Mouse (Mus musculus): ENCODE results near the gene Nrde2. TPM values are rescaled to one million over a fixed set of nuclear protein-coding genes. Genes with fewer than 3 reads are reported as not detected.
A peak's percentile ranks its signal among the peaks of the same experiment; 100 is the strongest.

Nrde2 gene
- polyA plus RNA-seq, 2 experiments: 3.6 to 4.1 TPM

- peak; percentile 81 to 89 (median 87) for DNase-seq (ENCODE audit: low read depth in 3 of 3, low spot score in 3 of 3)
- Histone ChIP-seq H3K36me3 (replicated peaks; ENCODE audit: control insufficient read depth, insufficient read depth, low read depth) (peaks cover 16% of the 10 kb centered on the region), H3K4me1 (replicated peaks; ENCODE audit: control insufficient read depth in 2 of 2, insufficient read depth in 2 of 2, low read length in 1 of 2) (peaks cover 4 to 6% of the 10 kb centered on the region in 2 experiments; a peak in 3 of 4 replicates), H3K4me2 (ENCODE audit: low read depth) (peak within 1 kb of the TSS; percentile 95), H3K27me3 (ENCODE audit: control insufficient read depth, insufficient read depth, low read length) (no peaks in the 10 kb centered on the region), H3K4me3 (ENCODE audit: insufficient read depth in 1 of 2, low read depth in 2 of 2, low read length in 2 of 2) (peak within 1 kb of the TSS; percentile 76 to 95), H3K9ac (replicated peaks) (peak within 1 kb of the TSS; percentile 90), H3K9me3 (ENCODE audit: control insufficient read depth, low read length) (no peaks in the 10 kb centered on the region), H3K27ac (peak within 1 kb of the TSS; percentile 81)
- WGBS (ENCODE audit: insufficient replicate concordance): under 1% methylated on average over 58 of the region's 58 CpGs
- TF ChIP-seq CTCF (IDR thresholded peaks at IDR 0.05; ENCODE audit: low read depth) (peak; percentile 15), EP300 (IDR thresholded peaks at IDR 0.05; ENCODE audit: low read depth) (no peak)
- ATAC-seq (ENCODE audit: insufficient read depth): peak; percentile 81
These were observed 39.7 kb upstream of the Nrde2 start, which contains the start of gene Calm1 for GRCm38 (mm10) chr12:100198967-100199660. Calm1 (plus strand) TSS chr12:100199435.

GRCm38 (mm10) chr12:100196786-100197185, 37.3 kb upstream of the Nrde2 start:
- 61% methylated on average over 7 of the region's 7 CpGs for WGBS (ENCODE audit: insufficient replicate concordance)
- no peak overlapping the region for H3K9ac ChIP-seq (replicated peaks)
- H3K27me3 ChIP-seq (ENCODE audit: control insufficient read depth, insufficient read depth, low read length): no peaks in the 10 kb centered on the region
- H3K4me3 ChIP-seq (ENCODE audit: insufficient read depth in 1 of 2, low read depth in 2 of 2, low read length in 2 of 2): no peak overlapping the region
- peaks cover 4% of the 10 kb centered on the region in 2 experiments; a peak in 3 of 4 replicates for H3K4me1 ChIP-seq (replicated peaks; ENCODE audit: control insufficient read depth in 2 of 2, insufficient read depth in 2 of 2, low read length in 1 of 2)
- H3K27ac ChIP-seq: no peak overlapping the region
- no peak for TF ChIP-seq EP300 (IDR thresholded peaks at IDR 0.05; ENCODE audit: low read depth)
- TF ChIP-seq CTCF (IDR thresholded peaks at IDR 0.05; ENCODE audit: low read depth): no peak
- ATAC-seq (ENCODE audit: insufficient read depth) (no peak), DNase-seq (ENCODE audit: low read depth in 3 of 3, low spot score in 3 of 3) (no peak)
- no peaks in the 10 kb centered on the region for H3K9me3 ChIP-seq (ENCODE audit: control insufficient read depth, low read length)
- no peaks in the 10 kb centered on the region for H3K36me3 ChIP-seq (replicated peaks; ENCODE audit: control insufficient read depth, insufficient read depth, low read depth)
- no peak overlapping the region for H3K4me2 ChIP-seq (ENCODE audit: low read depth)

GRCm38 (mm10) chr12:100194181-100194580, 34.7 kb upstream of the Nrde2 start:
- H3K27me3 ChIP-seq (ENCODE audit: control insufficient read depth, insufficient read depth, low read length): no peaks in the 10 kb centered on the region
- no peak overlapping the region for H3K4me2 ChIP-seq (ENCODE audit: low read depth)
- no peak overlapping the region for H3K9ac ChIP-seq (replicated peaks)
- TF ChIP-seq EP300 (IDR thresholded peaks at IDR 0.05; ENCODE audit: low read depth) (no peak), CTCF (IDR thresholded peaks at IDR 0.05; ENCODE audit: low read depth) (no peak)
- H3K36me3 ChIP-seq (replicated peaks; ENCODE audit: control insufficient read depth, insufficient read depth, low read depth): no peaks in the 10 kb centered on the region
- no peak overlapping the region for H3K4me3 ChIP-seq (ENCODE audit: insufficient read depth in 1 of 2, low read depth in 2 of 2, low read length in 2 of 2)
- H3K4me1 ChIP-seq (replicated peaks; ENCODE audit: control insufficient read depth in 2 of 2, insufficient read depth in 2 of 2, low read length in 1 of 2): peaks cover 0 to 6% of the 10 kb centered on the region in 2 experiments; a peak in 2 of 4 replicates
- no peaks in the 10 kb centered on the region for H3K9me3 ChIP-seq (ENCODE audit: control insufficient read depth, low read length)
- 67% methylated on average over 1 of the region's 1 CpGs for WGBS (ENCODE audit: insufficient replicate concordance)
- DNase-seq (ENCODE audit: low read depth in 3 of 3, low spot score in 3 of 3) (no peak), ATAC-seq (ENCODE audit: insufficient read depth) (no peak)
- H3K27ac ChIP-seq: no peak overlapping the region

GRCm38 (mm10) chr12:100190802-100191201, 31.3 kb upstream of the Nrde2 start:
- Histone ChIP-seq H3K36me3 (replicated peaks; ENCODE audit: control insufficient read depth, insufficient read depth, low read depth) (no peaks in the 10 kb centered on the region), H3K9me3 (ENCODE audit: control insufficient read depth, low read length) (no peaks in the 10 kb centered on the region), H3K9ac (replicated peaks) (no peak overlapping the region), H3K27ac (no peak overlapping the region), H3K4me1 (replicated peaks; ENCODE audit: control insufficient read depth in 2 of 2, insufficient read depth in 2 of 2, low read length in 1 of 2) (peaks cover 10 to 23% of the 10 kb centered on the region in 2 experiments), H3K27me3 (ENCODE audit: control insufficient read depth, insufficient read depth, low read length) (no peaks in the 10 kb centered on the region), H3K4me2 (ENCODE audit: low read depth) (no peak overlapping the region), H3K4me3 (ENCODE audit: insufficient read depth in 1 of 2, low read depth in 2 of 2, low read length in 2 of 2) (no peak overlapping the region)
- 60% methylated on average over 6 of the region's 6 CpGs for WGBS (ENCODE audit: insufficient replicate concordance)
- ATAC-seq (ENCODE audit: insufficient read depth) (no peak), DNase-seq (ENCODE audit: low read depth in 3 of 3, low spot score in 3 of 3) (no peak)
- TF ChIP-seq EP300 (IDR thresholded peaks at IDR 0.05; ENCODE audit: low read depth) (no peak), CTCF (IDR thresholded peaks at IDR 0.05; ENCODE audit: low read depth) (no peak)

DNA sequence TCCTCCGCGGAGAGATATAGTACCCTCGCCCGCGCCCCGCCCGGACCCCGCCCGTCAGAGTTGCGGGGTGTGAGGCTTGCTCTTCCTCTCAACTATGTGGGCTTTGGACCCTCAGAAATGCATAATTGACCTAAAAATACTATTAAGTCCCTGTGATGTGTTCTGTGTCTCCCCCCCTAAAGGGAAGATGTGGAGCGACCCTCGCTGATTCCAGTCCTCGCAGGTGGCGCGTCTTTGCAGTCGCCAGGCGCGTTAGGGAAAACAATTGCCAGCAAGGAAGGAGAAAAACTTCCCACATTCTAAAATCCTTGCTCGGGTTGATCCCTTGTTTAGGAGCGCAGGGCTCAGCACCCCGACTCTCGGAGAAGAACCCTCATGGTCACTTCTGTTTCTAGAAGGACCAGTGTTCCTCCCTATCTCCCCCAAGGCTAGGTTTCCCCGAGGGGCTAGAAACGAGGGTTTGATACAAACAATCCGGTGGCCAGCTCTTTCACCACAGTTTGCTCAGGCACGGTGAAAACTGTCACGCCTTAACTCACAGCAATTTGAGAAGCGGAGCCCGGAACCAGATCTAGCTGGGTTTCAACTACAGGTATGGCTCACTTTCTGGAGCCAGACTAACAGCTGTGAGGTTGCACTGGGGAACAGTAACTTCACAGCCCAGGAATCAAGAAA, 28.4 kb upstream of the Nrde2 start:
- peak overlapping the region; percentile 67 to 82 for H3K4me3 ChIP-seq (ENCODE audit: insufficient read depth in 1 of 2, low read depth in 2 of 2, low read length in 2 of 2)
- H3K27ac ChIP-seq: peak overlapping the region; percentile 62
- no peaks in the 10 kb centered on the region for H3K27me3 ChIP-seq (ENCODE audit: control insufficient read depth, insufficient read depth, low read length)
- TF ChIP-seq EP300 (IDR thresholded peaks at IDR 0.05; ENCODE audit: low read depth) (no peak), CTCF (IDR thresholded peaks at IDR 0.05; ENCODE audit: low read depth) (no peak)
- 2% methylated on average over 29 of the region's 29 CpGs for WGBS (ENCODE audit: insufficient replicate concordance)
- no peaks in the 10 kb centered on the region for H3K36me3 ChIP-seq (replicated peaks; ENCODE audit: control insufficient read depth, insufficient read depth, low read depth)
- ATAC-seq (ENCODE audit: insufficient read depth): no peak
- no peaks in the 10 kb centered on the region for H3K9me3 ChIP-seq (ENCODE audit: control insufficient read depth, low read length)
- peak overlapping the region; percentile 69 for H3K9ac ChIP-seq (replicated peaks)
- peaks cover 10 to 26% of the 10 kb centered on the region in 2 experiments for H3K4me1 ChIP-seq (replicated peaks; ENCODE audit: control insufficient read depth in 2 of 2, insufficient read depth in 2 of 2, low read length in 1 of 2)
- no peak for DNase-seq (ENCODE audit: low read depth in 3 of 3, low spot score in 3 of 3)
- H3K4me2 ChIP-seq (ENCODE audit: low read depth): peak overlapping the region; percentile 92
